Mouse (Mus musculus) liver, embryonic 12.5 days (tissue): ENCODE data around the gene Gnaq. TPM values are rescaled to one million over a fixed set of nuclear protein-coding genes. Genes with fewer than 3 reads are reported as not detected.
"Not testable (repeated sequence)": the region's sequence is repeated elsewhere in the genome, so short reads cannot be mapped to it uniquely, and the experiment has no call there.

Source experiments
- ATAC-seq: fragments of 200-750 bp; cut with Nextera tagmentation; 2 replicates; pipeline ENCODE4 v1.8.0; 2017; ENCODE audit warnings: moderate number of reproducible peaks, mild to moderate bottlenecking, moderate library complexity
- H3K27ac ChIP-seq: fragments of 300-500 bp; sonication (generic); 2 replicates; pipeline ENCODE4 v1.5.1; 2016; ENCODE audit warnings: mild to moderate bottlenecking
- H3K27me3 ChIP-seq: fragments of 300-500 bp; sonication (generic); replicated peaks from 2 replicates; pipeline ENCODE4 v1.6.1; 2016; ENCODE audit warnings: mild to moderate bottlenecking, moderate library complexity
- H3K36me3 ChIP-seq: fragments of 300-500 bp; sonication (generic); 2 replicates; pipeline ENCODE4 v1.6.1; 2016; ENCODE audit warnings: mild to moderate bottlenecking, moderate library complexity
- H3K4me1 ChIP-seq: fragments of 300-500 bp; sonication (generic); 2 replicates; pipeline ENCODE4 v1.6.1; 2016
- H3K4me2 ChIP-seq: fragments of 300-500 bp; sonication (generic); 2 replicates; pipeline ENCODE4 v1.6.1; 2016; ENCODE audit warnings: mild to moderate bottlenecking, moderate library complexity
- H3K4me3 ChIP-seq: fragments of 300-500 bp; sonication (generic); 2 replicates; pipeline ENCODE4 v1.5.1; 2016; ENCODE audit warnings: mild to moderate bottlenecking, moderate library complexity
- H3K9ac ChIP-seq: fragments of 300-500 bp; sonication (generic); 2 replicates; pipeline ENCODE4 v1.6.1; 2016; ENCODE audit warnings: mild to moderate bottlenecking, moderate library complexity
- H3K9me3 ChIP-seq: fragments of 300-500 bp; sonication (generic); replicated peaks from 2 replicates; pipeline ENCODE4 v1.6.1; 2016; ENCODE audit warnings: mild to moderate bottlenecking, moderate library complexity
- WGBS: fragments of 180-500 bp; shearing (Covaris S2); methylation state at CpG from one replicate; pipeline ENCODE4 v1.1.7; 2016; ENCODE audit not compliant: insufficient replicate concordance; 5-methylcytosine and 5-hydroxymethylcytosine counted together
- polyA plus RNA-seq: library from polyadenylated mRNA; unstranded; fragments of >200 nt; fragmentation: Nextera tagmentation; extraction: Ambion mirVana; gene quantifications from 2 replicates; pipeline ENCODE4 v1.2.1, GENCODE M21; 2016

Gnaq gene
- polyA plus RNA-seq, 1 experiment from 2014 or later, result 5.6 TPM

GRCm38 (mm10) chr19:16149094-16149493, 16.5 kb downstream of the Gnaq start:
- Histone ChIP-seq H3K27me3 (no peaks in the 10 kb centered on the region), H3K9me3 (no peaks in the 10 kb centered on the region), H3K36me3 (no peaks in the 10 kb centered on the region), H3K9ac (no peak overlapping the region), H3K27ac (no peak overlapping the region), H3K4me1 (peaks cover 10% of the 10 kb centered on the region), H3K4me2 (no peak overlapping the region), H3K4me3 (no peak overlapping the region)
- no peak for ATAC-seq
- WGBS, result 45% methylated on average over 1 of the region's 1 CpGs

DNA sequence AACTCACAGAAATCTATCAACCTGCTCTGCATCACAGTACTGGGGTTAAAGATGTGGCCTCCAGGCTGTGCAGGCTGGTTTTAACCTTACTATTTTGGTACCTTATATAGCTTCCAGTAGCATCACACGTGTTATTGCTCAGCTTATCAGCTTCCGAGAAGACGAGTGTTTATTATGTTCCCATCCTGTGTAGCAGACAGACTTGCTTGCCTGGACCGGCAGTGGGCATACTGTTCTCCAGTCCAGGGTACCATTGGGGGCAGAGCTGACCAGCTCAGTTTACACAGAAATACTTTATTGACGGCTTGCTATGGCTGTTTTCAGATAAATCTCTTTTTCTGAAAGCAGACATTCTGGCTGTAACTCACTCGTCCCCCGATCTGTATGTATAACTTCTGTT, 17.7 kb downstream of the Gnaq start:
- Histone ChIP-seq H3K27ac (no peak overlapping the region), H3K36me3 (no peaks in the 10 kb centered on the region), H3K4me1 (peaks cover 9% of the 10 kb centered on the region), H3K4me2 (no peak overlapping the region), H3K9ac (no peak overlapping the region), H3K4me3 (no peak overlapping the region), H3K27me3 (no peaks in the 10 kb centered on the region), H3K9me3 (no peaks in the 10 kb centered on the region)
- ATAC-seq, result no peak
- 55% methylated on average over 7 of the region's 7 CpGs for WGBS

DNA sequence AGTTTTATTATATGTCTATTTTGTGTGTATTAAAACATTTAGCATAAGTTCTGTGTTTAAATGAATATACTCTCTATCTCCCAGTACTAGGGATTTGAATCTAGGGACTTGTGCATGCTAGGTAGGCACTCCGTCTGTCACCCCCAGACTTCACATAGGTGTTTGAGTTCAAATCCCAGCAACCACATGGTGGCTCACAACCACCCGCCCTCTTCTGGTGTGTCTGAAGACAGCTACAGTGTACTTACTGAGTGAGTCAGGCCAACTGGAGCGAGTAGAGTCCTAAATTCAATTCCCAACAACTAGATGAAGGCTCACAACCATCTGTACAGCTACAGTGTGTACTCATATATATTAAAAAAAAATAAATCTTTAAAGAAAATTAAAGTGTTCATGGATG, 21.2 kb downstream of the Gnaq start:
- Histone ChIP-seq H3K4me2 (no peak overlapping the region), H3K9me3 (no peaks in the 10 kb centered on the region), H3K36me3 (no peaks in the 10 kb centered on the region), H3K27ac (no peak overlapping the region), H3K27me3 (no peaks in the 10 kb centered on the region), H3K4me1 (peaks cover 14% of the 10 kb centered on the region), H3K9ac (no peak overlapping the region), H3K4me3 (no peak overlapping the region)
- ATAC-seq, result no peak
- 53% methylated on average over 3 of the region's 3 CpGs for WGBS

DNA sequence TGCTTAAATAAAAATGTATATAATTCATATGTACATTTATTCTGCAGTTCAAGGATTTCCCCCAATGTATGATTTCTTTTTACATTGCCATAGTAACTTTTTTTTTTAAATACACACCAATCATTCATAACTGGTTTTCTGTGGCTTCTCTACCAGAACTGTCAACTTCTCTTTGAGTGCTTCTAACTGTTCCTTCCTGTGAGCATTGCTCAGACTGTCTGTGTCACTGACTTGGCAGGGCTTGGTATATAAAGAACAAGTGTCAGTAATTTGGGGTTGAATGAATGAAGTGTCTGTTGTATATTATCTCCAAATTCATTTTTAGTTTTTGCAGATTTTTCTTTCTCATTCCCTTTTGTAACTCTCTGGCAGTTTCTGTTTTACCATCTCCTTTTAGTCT, 21.8 kb downstream of the Gnaq start:
- Histone ChIP-seq H3K9ac (no peak overlapping the region), H3K4me3 (no peak overlapping the region), H3K4me2 (no peak overlapping the region), H3K4me1 (peaks cover 14% of the 10 kb centered on the region), H3K9me3 (no peaks in the 10 kb centered on the region), H3K27me3 (no peaks in the 10 kb centered on the region), H3K36me3 (no peaks in the 10 kb centered on the region), H3K27ac (no peak overlapping the region)
- ATAC-seq, result no peak

GRCm38 (mm10) chr19:16157120-16157519, 24.5 kb downstream of the Gnaq start:
- Histone ChIP-seq H3K4me1 (peaks cover 22% of the 10 kb centered on the region), H3K4me3 (no peak overlapping the region), H3K4me2 (no peak overlapping the region), H3K27ac (no peak overlapping the region), H3K9me3 (no peaks in the 10 kb centered on the region), H3K9ac (no peak overlapping the region), H3K36me3 (no peaks in the 10 kb centered on the region), H3K27me3 (no peaks in the 10 kb centered on the region)
- no peak for ATAC-seq
- 79% methylated on average over 7 of the region's 7 CpGs for WGBS

DNA sequence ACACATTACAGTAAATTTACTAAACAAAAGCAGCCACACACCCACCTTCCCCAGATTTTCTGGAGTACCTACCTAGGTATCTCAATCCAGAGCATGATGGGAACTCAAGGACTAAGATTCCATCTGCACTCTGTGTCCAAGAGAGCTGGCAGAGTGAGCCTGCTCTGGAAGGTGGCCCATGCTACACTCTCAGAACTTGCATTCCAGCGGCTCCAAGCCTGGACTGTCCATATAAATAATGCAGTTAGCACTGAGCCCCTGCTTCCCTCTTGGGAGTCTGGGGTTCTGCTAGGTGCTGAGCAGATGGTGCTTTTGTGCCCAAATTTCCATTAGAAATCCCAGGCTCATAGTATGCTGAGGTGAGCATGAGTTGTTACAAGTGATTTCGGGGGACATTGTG, 28.1 kb downstream of the Gnaq start:
- no peak overlapping the region for H3K27ac ChIP-seq
- no peaks in the 10 kb centered on the region for H3K27me3 ChIP-seq
- H3K4me2 ChIP-seq, result no peak overlapping the region
- no peak for ATAC-seq
- no peaks in the 10 kb centered on the region for H3K36me3 ChIP-seq
- 76% methylated on average over 2 of the region's 2 CpGs for whole genome bisulfite sequencing
- H3K4me1 ChIP-seq, result peaks cover 17% of the 10 kb centered on the region
- no peak overlapping the region for H3K9ac ChIP-seq
- H3K4me3 ChIP-seq, result no peak overlapping the region
- H3K9me3 ChIP-seq, result no peaks in the 10 kb centered on the region

DNA sequence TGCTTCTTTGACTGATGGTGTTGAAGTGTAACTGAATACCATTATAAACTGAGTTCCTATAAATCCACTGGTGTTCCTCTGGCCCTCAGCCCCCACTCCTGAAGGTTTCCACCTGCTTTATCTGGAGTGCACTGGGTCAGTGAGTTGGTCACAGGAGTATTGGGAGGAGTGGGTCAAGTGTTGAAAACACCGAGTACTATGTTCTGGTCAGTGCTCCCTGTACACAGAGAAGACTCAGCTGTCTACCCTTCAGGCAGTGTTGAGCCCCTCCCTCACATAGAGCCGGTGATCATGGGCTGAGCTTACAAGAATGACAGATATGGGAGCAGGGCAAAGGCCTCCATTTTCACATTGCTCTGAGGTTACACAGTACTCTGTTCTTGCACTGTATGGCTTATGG, 28.6 kb downstream of the Gnaq start:
- Histone ChIP-seq H3K27me3 (no peaks in the 10 kb centered on the region), H3K9ac (no peak overlapping the region), H3K27ac (no peak overlapping the region), H3K4me3 (no peak overlapping the region), H3K4me1 (peaks cover 17% of the 10 kb centered on the region), H3K36me3 (no peaks in the 10 kb centered on the region), H3K4me2 (no peak overlapping the region), H3K9me3 (no peaks in the 10 kb centered on the region)
- 25% methylated on average over 2 of the region's 2 CpGs for whole genome bisulfite sequencing
- no peak for ATAC-seq

DNA sequence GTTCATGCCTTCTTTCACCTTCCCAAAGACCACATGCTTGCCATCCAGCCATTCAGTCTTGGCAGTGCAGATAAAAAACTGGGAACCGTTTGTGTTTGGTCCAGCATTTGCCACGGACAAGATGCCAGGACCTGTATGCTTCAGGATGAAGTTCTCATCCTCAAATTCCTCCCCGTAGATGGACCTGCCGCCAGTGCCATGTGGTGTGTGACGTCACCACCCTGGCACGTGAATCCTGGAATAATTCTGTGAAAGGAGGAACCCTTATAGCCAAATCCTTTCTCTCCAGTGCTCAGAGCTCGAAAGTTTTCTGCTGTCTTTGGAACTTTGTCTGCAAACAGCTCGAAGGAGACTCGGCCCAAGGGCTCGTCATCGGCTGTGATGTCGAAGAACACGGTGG, 31.8 kb downstream of the Gnaq start:
- H3K4me3 ChIP-seq, H3K4me2 ChIP-seq, ATAC-seq, H3K27me3 ChIP-seq, H3K36me3 ChIP-seq, H3K27ac ChIP-seq, H3K9ac ChIP-seq, H3K9me3 ChIP-seq: not testable (repeated sequence)
- peaks cover 23% of the 10 kb centered on the region for H3K4me1 ChIP-seq
- WGBS, result 85% methylated on average over 13 of the region's 13 CpGs

DNA sequence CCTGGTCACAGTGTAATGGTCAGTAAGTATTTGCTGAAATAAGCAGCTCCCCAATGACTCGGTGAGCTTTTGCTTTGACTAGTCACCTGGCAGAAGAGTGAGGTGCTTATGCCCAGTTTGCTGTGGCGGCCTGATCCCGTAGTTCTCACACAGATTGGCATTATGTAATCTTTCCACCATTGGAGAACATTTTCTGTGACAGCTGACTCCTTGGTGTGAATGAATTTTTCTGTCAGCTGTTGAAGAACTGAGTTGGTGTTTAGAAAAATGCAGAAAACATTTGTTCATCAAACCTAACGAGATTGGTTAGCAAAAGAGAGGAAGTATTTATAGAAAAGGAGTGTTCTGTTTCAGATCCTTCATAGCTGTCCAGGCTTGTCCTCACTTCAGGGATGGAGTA, 34.6 kb downstream of the Gnaq start:
- no peak overlapping the region for H3K9ac ChIP-seq
- no peak for ATAC-seq
- H3K4me1 ChIP-seq, result peaks cover 14% of the 10 kb centered on the region; the same call in 1 of the 2 replicates
- no peak overlapping the region for H3K27ac ChIP-seq
- no peak overlapping the region for H3K4me2 ChIP-seq
- H3K9me3 ChIP-seq, result no peaks in the 10 kb centered on the region
- no peaks in the 10 kb centered on the region for H3K27me3 ChIP-seq
- H3K36me3 ChIP-seq, result no peaks in the 10 kb centered on the region
- H3K4me3 ChIP-seq, result no peak overlapping the region
- WGBS, result 70% methylated on average over 4 of the region's 4 CpGs

- H3K4me3 ChIP-seq, result no peak overlapping the region
- no peak overlapping the region for H3K9ac ChIP-seq
- H3K4me2 ChIP-seq, result no peak overlapping the region
- no peaks in the 10 kb centered on the region for H3K27me3 ChIP-seq
- 36% methylated on average over 4 of the region's 4 CpGs for WGBS
- peak overlapping the region; percentile 48 for H3K27ac ChIP-seq
- H3K36me3 ChIP-seq, result no peaks in the 10 kb centered on the region
- no peak for ATAC-seq
- peaks cover 14% of the 10 kb centered on the region; the same call in 1 of the 2 replicates for H3K4me1 ChIP-seq
- H3K9me3 ChIP-seq, result no peaks in the 10 kb centered on the region
Observed at GRCm38 (mm10) chr19:16168192-16168591, 35.6 kb downstream of the Gnaq start.

- 49% methylated on average over 4 of the region's 4 CpGs for WGBS
- Histone ChIP-seq H3K36me3 (no peaks in the 10 kb centered on the region), H3K27ac (peak overlapping the region; percentile 48), H3K4me2 (no peak overlapping the region), H3K4me1 (peaks cover 16% of the 10 kb centered on the region; the same call in 1 of the 2 replicates), H3K4me3 (no peak overlapping the region), H3K9me3 (no peaks in the 10 kb centered on the region), H3K27me3 (no peaks in the 10 kb centered on the region), H3K9ac (no peak overlapping the region)
- no peak for ATAC-seq
Observed at GRCm38 (mm10) chr19:16168653-16169198, 36.1 kb downstream of the Gnaq start.

DNA sequence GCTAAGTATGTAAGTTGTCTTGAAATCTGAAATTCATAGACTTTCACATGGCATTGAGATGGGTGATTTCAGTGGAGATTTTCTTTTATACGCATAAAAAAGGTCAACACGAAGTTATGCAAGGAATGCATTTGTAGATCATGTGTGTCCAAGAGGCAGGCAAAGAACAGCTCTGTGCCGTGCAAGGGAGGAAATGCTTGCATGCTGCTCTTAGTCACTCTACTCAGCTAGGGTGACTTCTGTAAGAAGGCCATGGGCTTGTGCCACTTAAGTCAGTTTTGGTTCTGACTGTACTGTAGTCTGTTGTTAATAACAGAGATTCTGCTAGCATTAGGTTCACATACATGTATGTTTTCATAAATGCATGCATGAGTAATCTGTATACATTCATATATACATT, 38.1 kb downstream of the Gnaq start:
- Histone ChIP-seq H3K27me3 (no peaks in the 10 kb centered on the region), H3K36me3 (no peaks in the 10 kb centered on the region)
- WGBS, result 62% methylated on average over 3 of the region's 3 CpGs

GRCm38 (mm10) chr19:16173721-16174120, 41.1 kb downstream of the Gnaq start:
- Histone ChIP-seq H3K4me3 (no peak overlapping the region), H3K4me2 (no peak overlapping the region), H3K27ac (no peak overlapping the region), H3K9ac (no peak overlapping the region), H3K27me3 (no peaks in the 10 kb centered on the region), H3K36me3 (no peaks in the 10 kb centered on the region), H3K9me3 (no peaks in the 10 kb centered on the region), H3K4me1 (peaks cover 25% of the 10 kb centered on the region)
- WGBS, result 65% methylated on average over 9 of the region's 9 CpGs
- no peak for ATAC-seq

More for the DNA sequence above, 38.1 kb downstream of the Gnaq start:
- no peaks in the 10 kb centered on the region for H3K9me3 ChIP-seq
- no peak overlapping the region for H3K27ac ChIP-seq
- no peak overlapping the region for H3K4me2 ChIP-seq
- H3K4me1 ChIP-seq, result peaks cover 17% of the 10 kb centered on the region; the same call in 1 of the 2 replicates
- H3K4me3 ChIP-seq, result no peak overlapping the region
- H3K9ac ChIP-seq, result no peak overlapping the region
- ATAC-seq, result no peak
